Mouse (Mus musculus) spleen, postnatal 4 days (tissue): ENCODE measurements around the gene Retnlg.
A peak's percentile ranks its signal among the peaks of the same experiment; 100 is the strongest.
"Not testable (repeated sequence)": the region's sequence is repeated elsewhere in the genome, so short reads cannot be mapped to it uniquely, and the experiment has no call there.

Experiments
- DNase-seq, 2 experiments: peaks; one replicate each; pipeline ENCODE4 v3.0.0; 2022; ENCODE audit warnings: low spot score in 2 of 2

Gene Retnlg

GRCm38 (mm10) chr16:48872321-48872720, at the start of gene Retnlg:
TSS of gene Retnlg (plus strand) at chr16:48872621.
- DNase-seq = no peak

DNA sequence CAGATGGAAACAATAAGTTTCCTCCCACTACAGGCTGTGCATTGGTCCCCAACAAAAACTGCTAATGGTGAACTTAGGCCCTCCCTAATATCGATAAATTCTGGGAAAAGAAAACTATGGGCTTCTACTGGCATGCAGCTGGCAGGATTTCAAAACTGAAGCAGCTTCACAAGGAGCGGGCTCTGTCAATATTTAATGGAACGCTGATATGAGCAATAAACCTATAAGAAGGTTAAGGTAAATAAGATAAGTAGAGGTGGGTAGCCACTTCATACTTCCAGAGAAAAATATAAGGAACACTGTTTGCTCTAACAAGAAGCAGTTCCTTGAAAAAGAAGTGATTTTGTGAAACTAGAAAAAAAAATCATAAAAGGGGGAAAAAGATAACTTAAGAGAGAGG, 45.9 kb upstream of the Retnlg start:
- no peak for DNase-seq

DNA sequence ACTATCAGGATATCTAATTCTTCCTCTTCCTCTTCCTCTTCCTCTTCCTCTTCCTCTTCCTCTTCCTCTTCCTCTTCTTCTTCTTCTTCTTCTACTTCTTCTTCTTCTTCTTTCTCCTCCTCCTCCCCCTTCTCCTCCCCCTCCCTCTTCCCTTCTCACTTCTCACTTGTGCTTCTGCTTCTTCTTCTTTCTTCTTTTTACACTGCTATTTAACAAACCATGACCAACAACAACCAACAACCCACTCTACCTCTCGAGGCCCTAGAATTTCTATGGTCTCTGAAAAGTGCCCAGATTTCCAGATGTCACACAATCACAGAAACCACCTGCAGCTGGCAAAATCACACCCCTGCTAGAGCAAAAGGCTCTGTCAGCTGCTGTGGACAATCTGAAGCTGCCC, 44.8 kb upstream of the Retnlg start:
- no peak for DNase-seq

DNA sequence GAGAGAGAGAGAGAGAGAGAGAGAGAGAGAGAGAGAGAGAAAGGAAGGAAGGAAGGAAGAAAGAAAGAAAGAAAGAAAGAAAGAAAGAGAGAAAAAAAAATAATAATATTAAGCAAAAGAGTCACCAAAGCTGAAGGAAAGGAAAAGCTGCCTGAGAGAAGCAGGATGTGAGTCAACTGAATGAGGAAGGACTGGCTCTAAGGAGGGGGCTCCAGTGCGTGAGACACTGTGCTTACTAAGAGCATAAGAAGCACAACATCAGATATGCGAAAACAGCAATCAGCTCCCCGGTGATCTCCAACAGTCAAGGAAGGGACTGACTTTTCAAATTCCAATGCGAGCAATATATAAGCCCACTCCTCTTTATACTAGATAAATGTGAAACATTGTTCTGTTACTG, 43.4 kb upstream of the Retnlg start:
- no peak for DNase-seq

GRCm38 (mm10) chr16:48832055-48832454, 40.4 kb upstream of the Retnlg start:
- no peak for DNase-seq

- DNase-seq = not testable (repeated sequence)
Observed at GRCm38 (mm10) chr16:48833626-48834025, 38.8 kb upstream of the Retnlg start.

GRCm38 (mm10) chr16:48842266-48842665, 30.2 kb upstream of the Retnlg start, which contains the start of gene Retnla:
TSS of gene Retnla (plus strand) at chr16:48842551.
- DNase-seq = no peak

DNA sequence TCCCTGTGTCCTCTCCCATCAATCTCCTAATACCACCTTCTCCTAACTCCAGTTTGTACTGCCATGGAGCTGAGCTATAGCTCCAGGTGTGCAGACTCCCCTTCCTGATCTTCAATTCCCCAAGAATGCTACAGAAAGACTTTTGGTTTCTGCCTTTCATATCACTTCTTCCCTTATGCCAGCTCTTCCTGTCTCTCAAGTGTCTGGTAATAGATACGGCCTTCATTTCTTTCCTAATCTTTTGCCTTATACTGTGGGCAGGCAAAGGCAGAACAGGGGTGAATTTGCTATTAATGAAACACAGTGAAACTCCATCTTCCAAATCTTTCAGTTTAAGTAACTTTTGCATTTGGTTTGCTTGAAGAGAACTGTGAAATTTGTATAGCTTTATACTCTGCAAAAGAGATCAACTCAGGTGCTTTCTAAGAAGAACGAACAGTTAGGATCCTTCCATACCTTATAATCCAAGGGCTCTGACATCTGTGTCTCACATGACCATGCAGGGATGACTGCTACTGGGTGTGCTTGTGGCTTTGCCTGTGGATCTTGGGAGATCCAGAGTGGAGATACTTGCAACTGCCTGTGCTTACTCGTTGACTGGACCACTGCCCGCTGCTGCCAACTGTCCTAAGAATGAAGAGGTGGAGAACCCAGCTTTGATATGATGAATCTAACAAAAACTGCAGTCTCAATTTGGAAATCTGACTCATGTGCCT, 28.6 kb upstream of the Retnlg start:
- no peak for DNase-seq

- DNase-seq = peak in 1 of 2 experiments; percentile 20
Observed at GRCm38 (mm10) chr16:48865004-48865403, 7.4 kb upstream of the Retnlg start.

DNA sequence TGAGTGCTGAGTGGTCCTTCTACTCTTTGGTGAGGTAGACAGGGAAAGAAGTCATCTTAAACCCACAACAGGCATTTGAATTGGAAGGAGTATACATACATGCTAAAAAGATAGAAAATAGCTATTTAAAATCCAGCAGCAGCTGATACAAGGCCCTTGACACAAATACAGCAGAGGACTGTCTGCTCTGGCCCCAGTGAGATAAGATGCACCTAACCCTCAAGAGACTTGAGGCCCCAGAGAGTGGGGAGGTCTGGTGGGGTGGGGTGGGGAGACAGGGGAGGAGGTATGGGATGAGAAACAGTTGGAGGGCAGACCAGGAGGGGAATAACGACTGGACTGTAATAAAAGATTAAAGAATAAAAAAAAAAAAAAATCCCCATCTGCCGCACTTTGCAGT, 4.7 kb upstream of the Retnlg start:
- no peak for DNase-seq

- DNase-seq = no peak
Observed at GRCm38 (mm10) chr16:48868663-48869062, 3.8 kb upstream of the Retnlg start.

DNA sequence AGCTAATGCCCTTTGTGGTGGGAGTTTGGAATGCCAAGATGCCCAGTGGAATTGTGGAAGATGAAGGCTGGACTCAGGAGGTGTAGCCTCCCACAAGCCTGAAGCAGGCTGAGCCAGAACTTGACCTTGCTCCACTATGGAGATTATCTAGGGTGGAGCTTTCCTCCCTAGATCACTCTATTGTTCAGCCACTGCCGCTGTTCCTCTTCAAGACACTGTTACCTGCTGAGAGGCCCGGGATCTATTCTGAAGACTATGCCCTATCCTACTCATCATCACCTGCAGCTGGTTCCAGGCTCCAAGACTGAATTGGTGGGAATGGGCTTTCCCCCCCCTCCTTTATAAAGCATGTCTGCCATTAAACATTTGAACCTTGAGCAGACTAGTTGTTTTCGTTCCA, 2.8 kb upstream of the Retnlg start:
- DNase-seq = no peak

- DNase-seq = no peak
Observed at GRCm38 (mm10) chr16:48871754-48872153, 667 bp upstream of the Retnlg start.

DNA sequence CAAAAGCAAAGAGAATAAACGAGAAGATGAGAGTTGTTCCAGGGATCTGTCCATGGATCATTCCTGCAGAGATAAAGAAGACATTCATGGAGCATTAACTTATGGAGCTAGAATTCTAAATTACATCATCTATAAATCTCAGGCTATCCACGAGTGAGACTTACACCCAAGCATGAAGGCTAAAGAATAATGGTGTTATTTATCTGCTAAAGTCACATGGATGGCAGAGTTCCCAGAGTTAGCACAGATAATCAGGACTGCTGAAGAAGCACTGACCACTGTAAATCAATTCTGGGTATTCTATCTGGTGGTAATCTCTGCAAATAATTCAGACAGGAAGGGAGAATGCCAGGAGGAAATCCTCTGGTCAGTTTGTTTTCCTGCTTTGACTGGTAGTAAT, 18.3 kb downstream of the Retnlg start:
- DNase-seq = no peak

GRCm38 (mm10) chr16:48899868-48900267, 27.4 kb downstream of the Retnlg start:
- no peak for DNase-seq

DNA sequence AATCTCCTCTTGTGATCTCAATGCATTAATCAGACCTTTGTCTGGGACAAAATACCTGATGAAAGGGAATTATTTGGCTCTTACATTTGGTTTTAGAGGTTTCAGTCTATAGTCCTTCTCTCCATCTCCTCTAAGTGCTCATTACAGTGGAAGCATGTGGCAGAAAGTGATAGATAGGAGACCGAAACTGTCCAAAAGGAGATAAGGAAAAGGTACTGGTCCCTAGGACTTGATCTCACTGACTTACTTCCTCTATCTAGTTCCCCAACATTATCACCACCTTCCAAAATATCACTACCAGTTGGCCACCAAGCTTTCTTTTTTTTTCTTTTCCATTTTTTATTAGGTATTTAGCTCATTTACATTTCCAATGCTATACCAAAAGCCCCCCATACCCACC, 38.8 kb downstream of the Retnlg start:
- DNase-seq = no peak

DNA sequence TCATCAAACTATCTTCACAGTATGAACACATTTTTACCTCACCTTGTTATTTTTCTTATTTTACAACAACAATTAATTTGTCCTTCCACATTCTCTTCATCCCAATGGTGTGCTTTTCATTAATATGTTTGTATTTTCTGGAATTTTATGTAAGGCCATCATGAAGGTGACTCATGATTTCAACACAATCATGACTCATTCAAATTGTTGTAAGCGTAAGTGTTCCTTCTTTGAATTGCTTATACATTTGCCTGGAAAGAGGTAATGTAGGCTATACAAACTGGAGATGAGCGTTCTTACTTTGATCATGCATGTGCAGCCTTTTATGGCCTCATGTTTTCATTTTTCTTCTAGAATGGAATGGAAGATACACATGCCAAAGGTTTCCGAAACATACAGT, 40.8 kb downstream of the Retnlg start:
- no peak for DNase-seq

- DNase-seq = no peak
Observed at GRCm38 (mm10) chr16:48923724-48924123, 51.3 kb downstream of the Retnlg start.
